Mouse (Mus musculus) forebrain, postnatal 0 days (tissue): Measurements from ENCODE around the gene Igfbp5. TPM values are rescaled to one million over a fixed set of nuclear protein-coding genes. Genes with fewer than 3 reads are reported as not detected.

Experiments used
- ATAC-seq: fragments of 200-750 bp; cut with Nextera tagmentation; 2 replicates; pipeline ENCODE4 v1.8.0; 2017; ENCODE audit warnings: mild to moderate bottlenecking, moderate library complexity
- DNase-seq: peaks from one replicate; pipeline ENCODE4 v3.0.0-alpha.2; 2015
- H3K27ac ChIP-seq: fragments of 300-500 bp; sonication (generic); 2 replicates; pipeline ENCODE4 v1.5.1; 2014; ENCODE audit warnings: low read depth, mild to moderate bottlenecking, antibody characterized with exemption, low read length, moderate library complexity, mixed read lengths
- H3K27me3 ChIP-seq: fragments of 300-500 bp; sonication (generic); 2 replicates; pipeline ENCODE4 v1.6.1; 2014; ENCODE audit warnings: mild to moderate bottlenecking, low read length, mixed read lengths; ENCODE audit not compliant: insufficient read depth
- H3K36me3 ChIP-seq: fragments of 300-500 bp; sonication (generic); 2 replicates; pipeline ENCODE4 v1.6.1; 2014; ENCODE audit warnings: mild to moderate bottlenecking, moderate library complexity; ENCODE audit not compliant: insufficient read depth
- H3K4me1 ChIP-seq: fragments of 300-500 bp; sonication (generic); 2 replicates; pipeline ENCODE4 v1.6.1; 2014; ENCODE audit warnings: antibody characterized with exemption; ENCODE audit not compliant: insufficient read depth
- H3K4me2 ChIP-seq: fragments of 300-500 bp; sonication (generic); 2 replicates; pipeline ENCODE4 v1.6.1; 2014; ENCODE audit warnings: low read depth, mild to moderate bottlenecking, moderate library complexity
- H3K4me3 ChIP-seq: fragments of 300-500 bp; sonication (generic); 2 replicates; pipeline ENCODE4 v1.5.1; 2014; ENCODE audit warnings: low read depth, low read length, mixed read lengths
- H3K9ac ChIP-seq: fragments of 300-500 bp; sonication (generic); 2 replicates; pipeline ENCODE4 v1.6.1; 2014; ENCODE audit warnings: mild to moderate bottlenecking
- H3K9me3 ChIP-seq: fragments of 300-500 bp; sonication (generic); 2 replicates; pipeline ENCODE4 v1.6.1; 2016; ENCODE audit warnings: low read length
- CTCF ChIP-seq: sonication (generic); IDR thresholded peaks from 2 replicates; pipeline ENCODE4 v1.5.1; 2016; ENCODE audit warnings: antibody characterized with exemption, control low read depth, low read depth
- WGBS: fragments of 180-500 bp; shearing (Covaris S2); extraction: QIAGEN DNeasy Blood & Tissue Kit; methylation state at CpG from one replicate; pipeline ENCODE4 v1.1.7; 2014; 5-methylcytosine and 5-hydroxymethylcytosine counted together
- polyA plus RNA-seq: library from polyadenylated mRNA; unstranded; fragments of >200 nt; fragmentation: Nextera tagmentation; extraction: Ambion mirVana; gene quantifications from 2 replicates; pipeline ENCODE4 v1.2.1, GENCODE M21; 2015
- total RNA-seq: library from RNA; depleted of rRNA; stranded (reverse); fragments of >200 nt; gene quantifications from 2 replicates; pipeline ENCODE4 v1.2.3, GENCODE M21; 2014

The Igfbp5 gene
- total and polyA plus RNA-seq, 2 experiments from 2014 or later, result 36.2 to 104 TPM

DNA sequence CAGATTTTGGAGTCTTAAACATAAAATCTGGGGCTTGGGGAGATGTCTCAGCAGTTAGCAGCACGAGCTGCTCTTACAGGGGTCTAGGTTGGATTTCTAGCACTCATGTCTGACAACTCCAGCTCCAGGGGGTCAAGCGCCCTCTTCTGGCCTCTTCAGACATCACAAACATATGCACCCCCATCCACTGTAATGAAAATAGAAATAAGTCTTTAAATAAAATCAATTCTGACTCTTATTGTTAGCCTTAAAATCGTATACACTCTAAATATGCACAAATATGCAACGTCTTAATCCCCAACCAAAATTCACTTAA lies 4.6 kb upstream of the Igfbp5 start:
- 63% methylated on average over 4 of the region's 4 CpGs for WGBS
- Histone ChIP-seq H3K4me1 (peaks cover 3% of the 10 kb centered on the region; the same call in 1 of the 2 replicates), H3K27ac (no peak overlapping the region), H3K27me3 (no peaks in the 10 kb centered on the region), H3K9ac (no peak overlapping the region), H3K4me3 (no peak overlapping the region), H3K4me2 (no peak overlapping the region), H3K9me3 (no peaks in the 10 kb centered on the region), H3K36me3 (no peaks in the 10 kb centered on the region)
- DNase-seq (no peak), ATAC-seq (no peak)
- peak; percentile 31; the same call in 1 of the 2 replicates for TF ChIP-seq CTCF

DNA sequence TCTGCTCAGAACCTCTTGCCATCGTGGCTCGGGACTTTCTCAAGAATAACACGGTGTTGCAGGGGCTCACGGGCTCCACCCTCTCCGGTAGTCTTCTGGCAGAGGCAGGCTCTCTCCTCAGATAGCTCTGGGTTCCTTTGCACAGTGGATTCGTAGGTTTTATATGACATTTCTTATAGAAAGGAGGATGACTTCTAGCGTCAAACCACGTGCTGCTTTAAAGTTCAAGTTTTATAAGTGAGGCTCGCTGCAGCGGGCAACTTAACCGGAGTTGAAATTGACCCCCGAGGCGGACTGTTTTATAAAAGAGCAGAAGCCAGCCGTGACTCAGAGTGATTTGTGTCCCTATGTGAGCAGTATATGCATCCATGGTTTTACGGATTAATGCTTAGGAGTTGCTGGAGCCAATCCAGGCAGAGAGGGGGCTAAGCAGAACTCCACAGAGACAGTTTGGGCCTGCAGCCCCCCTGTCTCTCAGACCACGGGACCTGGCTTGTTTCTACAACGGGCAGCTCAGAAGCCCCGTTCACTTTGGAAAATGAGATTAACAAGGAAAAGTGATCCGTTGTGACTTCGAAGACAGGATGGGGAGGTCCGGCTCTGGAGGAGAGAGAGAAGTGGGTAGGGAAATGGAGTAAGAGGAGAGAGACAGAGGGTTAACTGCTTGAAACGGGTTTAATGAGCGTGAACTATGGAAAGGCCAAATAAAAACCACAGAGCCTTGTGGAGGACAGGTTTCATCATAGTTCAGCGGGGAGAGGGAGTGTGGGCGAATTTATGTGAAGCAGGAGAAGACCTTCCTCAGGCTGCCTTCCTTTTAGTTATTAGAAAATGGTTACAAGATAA lies 4.0 kb upstream of the Igfbp5 start:
- DNase-seq (no peak), ATAC-seq (no peak)
- peaks cover 3% of the 10 kb centered on the region; the same call in 1 of the 2 replicates for H3K4me1 ChIP-seq
- no peak overlapping the region for H3K4me3 ChIP-seq
- H3K9me3 ChIP-seq, result no peaks in the 10 kb centered on the region
- no peaks in the 10 kb centered on the region for H3K27me3 ChIP-seq
- H3K27ac ChIP-seq, result no peak overlapping the region
- WGBS, result 68% methylated on average over 25 of the region's 25 CpGs
- TF ChIP-seq CTCF, result no peak
- H3K4me2 ChIP-seq, result peak overlapping the region; percentile 37; the same call in 1 of the 2 replicates
- H3K36me3 ChIP-seq, result no peaks in the 10 kb centered on the region
- no peak overlapping the region for H3K9ac ChIP-seq

DNA sequence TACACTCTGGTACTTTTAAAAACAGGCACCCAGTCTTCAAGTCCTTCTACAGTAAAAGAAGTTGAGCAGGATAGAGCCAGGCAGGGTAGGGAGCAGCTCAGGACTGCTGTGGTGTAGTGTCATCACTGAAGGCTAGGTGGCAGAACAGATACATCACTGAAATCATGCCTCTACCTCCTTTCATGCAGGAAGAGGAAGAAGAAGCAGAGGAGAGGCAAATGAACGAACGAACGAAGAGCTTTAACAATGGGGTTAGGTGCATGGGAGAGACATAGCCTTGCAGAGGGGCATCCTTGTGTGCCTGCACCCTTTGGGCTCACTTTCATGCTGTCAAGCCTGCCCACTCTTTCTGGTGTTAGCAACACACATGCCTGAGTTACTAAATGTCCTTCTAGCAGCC lies 3.2 kb upstream of the Igfbp5 start:
- peak; percentile 70 for ATAC-seq
- no peaks in the 10 kb centered on the region for H3K9me3 ChIP-seq
- peak overlapping the region; percentile 37; the same call in 1 of the 2 replicates for H3K4me2 ChIP-seq
- peak; percentile 74 for DNase-seq
- TF ChIP-seq CTCF, result peak; percentile 91
- no peak overlapping the region for H3K4me3 ChIP-seq
- no peak overlapping the region for H3K9ac ChIP-seq
- no peak overlapping the region for H3K27ac ChIP-seq
- no peaks in the 10 kb centered on the region for H3K36me3 ChIP-seq
- H3K4me1 ChIP-seq, result peaks cover 3% of the 10 kb centered on the region; the same call in 1 of the 2 replicates
- WGBS, result 7% methylated on average over 3 of the region's 3 CpGs
- H3K27me3 ChIP-seq, result no peaks in the 10 kb centered on the region

DNA sequence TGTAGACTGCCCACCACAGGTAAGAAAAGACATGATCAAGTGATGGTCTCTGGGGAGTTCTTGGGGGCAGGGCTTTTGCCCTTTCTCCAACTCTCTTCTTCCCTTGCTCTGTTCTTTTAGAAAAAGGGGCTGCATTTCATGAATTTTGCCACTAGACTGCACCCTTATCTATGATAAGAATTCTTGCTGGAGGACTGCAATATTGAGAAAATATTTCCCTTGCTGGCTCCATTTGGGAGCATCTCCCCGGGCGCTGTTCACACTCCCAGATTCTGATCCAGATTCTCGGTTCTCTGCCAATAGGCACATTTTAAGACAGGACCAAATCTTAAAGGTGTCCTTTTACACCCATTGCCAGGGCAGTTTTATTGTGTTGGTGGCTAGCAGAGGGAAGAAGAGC lies 1.4 kb upstream of the Igfbp5 start:
- peak; percentile 74 for TF ChIP-seq CTCF
- Histone ChIP-seq H3K9me3 (no peaks in the 10 kb centered on the region), H3K36me3 (no peaks in the 10 kb centered on the region), H3K4me1 (peaks cover 3% of the 10 kb centered on the region; the same call in 1 of the 2 replicates), H3K27ac (no peak overlapping the region), H3K4me3 (no peak overlapping the region), H3K4me2 (peak overlapping the region; percentile 8), H3K27me3 (no peaks in the 10 kb centered on the region), H3K9ac (no peak overlapping the region)
- WGBS, result 29% methylated on average over 3 of the region's 3 CpGs
- ATAC-seq, result no peak
- peak; percentile 60 for DNase-seq

DNA sequence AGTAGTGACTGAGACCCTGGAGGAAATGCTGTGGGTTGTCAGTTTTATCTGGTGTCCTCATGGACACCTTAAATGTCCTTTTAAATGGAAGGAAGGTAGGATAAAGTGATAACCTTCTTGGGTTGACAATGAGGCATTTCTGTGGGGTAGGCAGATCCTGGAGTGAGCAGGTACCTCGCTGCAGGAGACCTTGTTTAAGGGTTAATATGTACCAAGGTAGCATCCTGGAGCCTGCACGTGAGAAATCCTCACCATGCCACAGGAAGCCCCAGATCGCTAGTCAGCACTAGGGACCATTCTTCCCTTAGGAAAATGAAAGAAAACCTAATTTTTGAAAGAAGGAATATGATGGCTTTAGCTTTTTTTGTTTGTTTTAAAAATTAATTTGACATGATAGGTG lies 1.0 kb upstream of the Igfbp5 start:
- no peak overlapping the region for H3K27ac ChIP-seq
- 8% methylated on average over 3 of the region's 3 CpGs for WGBS
- no peak for TF ChIP-seq CTCF
- H3K4me2 ChIP-seq, result peak overlapping the region; percentile 69
- H3K4me1 ChIP-seq, result peaks cover 4% of the 10 kb centered on the region; the same call in 1 of the 2 replicates
- no peak overlapping the region for H3K4me3 ChIP-seq
- no peaks in the 10 kb centered on the region for H3K9me3 ChIP-seq
- DNase-seq (no peak), ATAC-seq (no peak)
- H3K9ac ChIP-seq, result no peak overlapping the region
- no peaks in the 10 kb centered on the region for H3K36me3 ChIP-seq
- H3K27me3 ChIP-seq, result no peaks in the 10 kb centered on the region

DNA sequence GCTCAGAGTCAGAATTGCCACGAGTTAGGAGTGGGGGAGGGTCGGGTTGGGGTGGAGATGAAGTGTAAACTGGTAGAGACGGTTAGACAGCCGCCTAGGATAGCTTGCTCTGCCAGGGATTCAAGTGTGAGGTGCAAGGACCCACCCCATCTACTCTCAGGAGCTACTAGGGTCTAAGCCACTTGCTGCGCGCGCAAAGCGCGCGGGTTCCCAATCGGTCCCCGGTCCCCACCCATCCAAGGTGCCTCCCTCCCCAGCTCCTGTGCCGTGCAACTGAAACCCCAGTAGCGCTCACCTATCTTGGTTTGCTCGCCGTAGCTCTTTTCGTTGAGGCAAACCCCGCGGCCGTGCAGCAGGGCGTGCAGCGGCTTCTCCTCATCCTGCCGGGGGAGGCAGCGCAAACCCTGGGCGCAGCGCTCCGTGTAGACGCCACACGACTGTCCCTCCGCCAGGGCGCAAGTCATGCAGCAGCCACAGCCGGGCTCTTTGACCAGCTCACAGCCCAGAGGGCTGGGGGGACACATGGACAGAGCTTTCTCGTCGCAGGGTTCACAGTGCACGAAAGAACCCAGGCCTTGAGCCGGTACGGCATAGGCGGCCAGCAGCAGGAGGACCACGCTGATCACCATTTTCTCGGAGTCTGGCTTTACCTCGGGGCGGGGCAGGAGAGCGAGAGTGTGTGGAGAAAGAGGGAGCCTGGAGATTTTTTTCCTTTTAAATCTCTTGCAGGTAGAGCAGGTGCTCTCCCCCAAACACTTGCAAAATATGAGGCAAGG lies 985 bp downstream of the Igfbp5 start:
- TF ChIP-seq CTCF, result peak; percentile 41
- Histone ChIP-seq H3K27ac (peak overlapping the region; percentile 55), H3K36me3 (no peaks in the 10 kb centered on the region), H3K4me1 (peaks cover 11% of the 10 kb centered on the region), H3K4me2 (peak overlapping the region; percentile 69), H3K9ac (peak overlapping the region; percentile 58), H3K27me3 (no peaks in the 10 kb centered on the region), H3K9me3 (no peaks in the 10 kb centered on the region), H3K4me3 (peak overlapping the region; percentile 44)
- peak; percentile 12; the same call in 1 of the 2 replicates for ATAC-seq
- WGBS, result under 1% methylated on average over 43 of the region's 43 CpGs
- DNase-seq, result peak; percentile 70

DNA sequence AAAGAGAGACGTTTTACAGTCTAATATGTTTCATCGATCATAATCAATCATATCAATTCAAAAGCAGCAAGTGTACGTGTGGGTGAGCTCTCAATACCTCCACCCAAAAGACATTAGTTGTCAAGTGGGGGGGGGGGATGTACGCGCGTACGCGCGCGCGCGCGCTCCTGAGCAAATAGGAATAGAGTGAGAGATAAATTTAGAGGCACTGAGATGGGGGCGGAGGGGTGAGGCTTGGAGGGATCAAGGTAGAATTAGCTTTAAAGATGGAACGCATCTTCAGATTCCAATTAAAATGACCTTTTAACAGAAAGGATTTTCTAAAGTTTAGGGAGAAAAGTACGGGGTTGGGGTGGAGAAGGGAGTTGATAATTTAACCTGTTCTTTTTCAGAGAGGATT lies 1.6 kb downstream of the Igfbp5 start:
- Histone ChIP-seq H3K4me2 (peak overlapping the region; percentile 69), H3K9ac (peak overlapping the region; percentile 58), H3K4me1 (peaks cover 11% of the 10 kb centered on the region), H3K27me3 (no peaks in the 10 kb centered on the region), H3K27ac (peak overlapping the region; percentile 87), H3K4me3 (peak overlapping the region; percentile 44), H3K36me3 (no peaks in the 10 kb centered on the region), H3K9me3 (no peaks in the 10 kb centered on the region)
- WGBS, result under 1% methylated on average over 16 of the region's 16 CpGs
- peak; percentile 53 for DNase-seq
- no peak for TF ChIP-seq CTCF
- no peak for ATAC-seq
